Mouse (Mus musculus) thymus, postnatal 4 days (tissue): ENCODE results near the gene Fuk.
"Not testable (repeated sequence)": the region's sequence is repeated elsewhere in the genome, so short reads cannot be mapped to it uniquely, and the experiment has no call there.

Experiments used
- DNase-seq: peaks from one replicate; pipeline ENCODE4 v3.0.0; 2021

Fuk gene

GRCm38 (mm10) chr8:110861347-110862025, 40.8 kb downstream of the Fuk start:
- DNase-seq: not testable (repeated sequence)

- peak; percentile 21 for DNase-seq
Measured at GRCm38 (mm10) chr8:110859651-110860501, 42.4 kb downstream of the Fuk start.

- no peak for DNase-seq
Measured at GRCm38 (mm10) chr8:110856760-110857461, 45.4 kb downstream of the Fuk start.

DNA sequence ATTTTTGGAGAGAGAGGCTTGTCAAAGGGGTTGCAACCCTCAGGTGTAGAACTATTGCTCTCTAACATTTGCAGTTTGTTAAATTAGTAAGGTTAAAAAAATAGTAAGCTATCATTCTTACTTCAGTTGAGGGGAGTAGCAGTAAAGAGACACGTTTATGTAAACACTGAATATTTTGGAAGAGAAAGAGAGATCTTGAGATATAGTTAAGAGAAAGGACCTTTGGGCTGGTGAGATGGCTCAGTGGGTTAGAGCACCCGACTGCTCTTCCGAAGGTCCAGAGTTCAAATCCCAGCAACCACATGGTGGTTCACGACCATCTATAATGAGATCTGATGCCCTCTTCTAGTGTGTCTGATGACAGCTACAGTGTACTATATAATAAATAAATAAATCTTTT, 46.2 kb downstream of the Fuk start:
- not testable (repeated sequence) for DNase-seq

- no peak for DNase-seq
Measured at GRCm38 (mm10) chr8:110851186-110851585, 51.1 kb downstream of the Fuk start.

GRCm38 (mm10) chr8:110847645-110848495, 54.4 kb downstream of the Fuk start:
- no peak for DNase-seq

DNA sequence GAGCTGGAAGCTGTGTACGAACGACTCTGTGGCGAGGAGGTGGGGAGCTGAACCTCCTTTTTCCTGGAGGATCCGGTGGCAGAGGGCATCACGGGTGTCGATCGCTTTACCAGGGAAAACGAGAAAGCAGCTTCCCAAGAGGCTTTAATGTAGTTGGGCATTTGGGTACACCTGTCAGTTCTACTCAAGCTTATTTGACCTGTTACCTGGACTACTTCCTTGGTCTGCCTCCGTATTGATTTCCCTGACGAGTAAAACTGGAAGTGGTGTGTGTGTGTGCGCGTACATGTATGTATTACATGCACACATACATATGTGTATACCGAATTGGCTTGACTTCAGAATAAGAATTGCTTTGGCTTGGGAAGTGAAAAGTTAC, 55.1 kb downstream of the Fuk start:
- no peak for DNase-seq

GRCm38 (mm10) chr8:110846405-110847170, 55.7 kb downstream of the Fuk start, which contains the start of the genes Cog4 and Sf3b3:
TSS of gene Cog4 (plus strand) at chr8:110846600.
TSS of gene Sf3b3 (minus strand) at chr8:110846787.
- peak; percentile 88 for DNase-seq

- no peak for DNase-seq
Measured at GRCm38 (mm10) chr8:110845821-110846404, 56.4 kb downstream of the Fuk start.

- DNase-seq: no peak
Measured at GRCm38 (mm10) chr8:110844941-110845340, 57.3 kb downstream of the Fuk start.

- DNase-seq: no peak
Measured at GRCm38 (mm10) chr8:110843207-110843606, 59.1 kb downstream of the Fuk start.

GRCm38 (mm10) chr8:110842012-110842574, 60.2 kb downstream of the Fuk start:
- DNase-seq: no peak
